Mouse (Mus musculus) urinary bladder, adult 18-20 months (tissue): ENCODE measurements around the gene Slfn3.
"Not testable (repeated sequence)": the region's sequence is repeated elsewhere in the genome, so short reads cannot be mapped to it uniquely, and the experiment has no call there.

Experiments used
- DNase-seq, 2 experiments: peaks; one replicate each; pipeline ENCODE4 v3.0.0; 2022; ENCODE audit warnings: low spot score in 2 of 2, mixed read lengths in 2 of 2

Gene Slfn3

DNA sequence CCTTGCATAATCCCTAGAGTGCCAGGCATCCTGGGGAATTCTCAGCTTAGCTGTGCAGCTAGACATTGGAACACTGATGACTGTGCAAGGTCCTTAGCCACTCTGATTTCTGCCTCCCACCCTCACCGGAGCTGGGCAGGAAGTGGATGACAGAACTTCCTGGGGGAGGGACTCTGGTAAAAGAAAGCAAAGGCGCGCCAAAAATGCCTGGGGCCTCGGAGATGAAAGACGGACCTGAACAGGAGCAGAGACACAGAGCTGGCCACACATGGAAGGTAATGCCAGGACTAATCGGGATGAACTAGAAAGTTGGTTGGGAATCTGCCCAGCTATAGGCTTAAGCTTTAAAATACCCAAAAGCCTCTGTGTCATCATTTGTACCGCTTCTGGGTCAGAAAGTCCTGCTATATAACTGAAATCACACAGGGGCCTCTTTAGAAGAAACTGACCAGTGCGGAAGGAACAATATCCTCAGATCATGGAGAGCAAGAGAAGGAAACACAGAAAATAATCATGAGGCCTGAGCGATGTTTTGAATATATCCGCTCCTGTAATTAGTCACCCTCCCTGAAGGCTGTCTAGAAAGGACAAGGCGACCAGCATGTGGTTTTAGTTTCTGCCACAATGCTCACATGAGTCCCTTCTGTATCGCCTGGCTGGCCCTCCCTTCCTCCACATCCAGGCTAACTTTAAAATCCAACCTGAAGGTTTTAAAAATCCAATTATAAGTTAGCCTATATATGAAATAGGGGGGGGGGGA is at the start of gene Slfn3:
Gene Slfn3, plus strand, starts transcription at position 197 of the 760 bp plus-strand sequence.
- no peak for DNase-seq

DNA sequence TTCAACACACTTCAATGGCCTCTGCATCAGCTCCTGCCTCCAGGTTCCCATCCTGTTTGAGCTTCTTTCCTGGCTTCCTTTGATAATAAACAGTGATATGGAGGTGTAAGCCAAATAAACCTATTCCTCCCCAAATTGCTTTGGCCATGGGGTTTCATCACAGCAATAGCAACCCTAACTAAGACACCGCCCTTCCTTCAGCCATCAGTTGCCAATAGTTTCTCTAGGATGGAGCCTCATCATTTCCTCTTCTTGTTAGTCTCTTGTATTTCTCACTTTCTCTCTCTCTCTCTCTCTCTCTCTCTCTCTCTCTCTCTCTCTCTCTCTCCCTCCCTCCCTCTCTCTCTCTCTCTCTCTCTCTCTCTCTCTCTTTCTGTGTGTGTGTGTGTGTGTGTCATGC is 42.2 kb upstream of the Slfn3 start:
- not testable (repeated sequence) for DNase-seq

DNA sequence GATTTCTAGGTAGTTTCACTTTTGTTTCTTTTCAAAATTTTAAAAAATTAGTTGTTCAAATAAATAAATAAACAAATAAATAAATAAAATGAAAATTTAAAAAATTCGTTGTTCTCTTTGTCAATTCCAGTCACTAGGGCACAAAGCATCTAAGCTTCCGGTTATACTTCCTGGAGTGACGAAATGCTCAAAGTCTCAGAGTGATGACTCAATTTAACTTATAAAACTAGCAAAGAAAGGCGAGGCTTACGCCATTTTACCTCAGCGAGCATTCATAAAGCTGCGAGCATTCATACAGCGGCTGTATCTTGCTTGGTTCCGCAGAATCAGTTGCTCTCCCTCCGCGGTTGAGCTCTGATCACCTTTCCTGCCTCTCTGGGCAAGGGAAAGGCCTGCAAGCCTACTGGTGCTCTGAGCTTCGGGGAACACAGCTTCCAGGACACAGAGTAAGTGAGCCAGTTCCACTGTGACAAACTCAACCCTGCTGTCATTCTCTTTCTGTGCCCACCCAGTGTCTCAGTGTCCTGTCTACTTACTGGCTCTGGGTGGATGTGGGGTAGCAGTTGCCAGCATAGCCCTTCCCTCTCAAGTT is 16.1 kb upstream of the Slfn3 start, which contains the start of gene Slfn4:
Gene Slfn4, plus strand, starts transcription at position 239 of the 592 bp plus-strand sequence.
- no peak for DNase-seq

DNA sequence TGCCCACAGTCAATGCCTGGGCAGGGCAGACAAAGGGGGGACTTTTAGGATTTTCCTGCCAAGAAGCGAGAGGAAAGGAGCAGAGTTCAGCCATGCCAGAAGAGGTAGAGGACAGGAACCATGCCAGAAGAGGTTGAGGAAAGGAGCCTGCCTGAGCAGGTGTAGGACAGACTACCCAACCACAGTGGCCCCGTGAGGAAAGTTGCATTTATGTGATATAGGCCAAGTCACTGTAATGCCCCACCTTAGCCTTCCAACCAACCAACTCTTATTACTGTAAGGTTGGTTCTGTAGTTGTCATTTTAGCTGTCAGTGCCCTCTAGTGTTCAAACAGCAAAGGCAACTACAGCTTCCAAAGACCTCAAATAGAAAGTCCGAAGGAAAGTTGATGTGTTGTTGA is 871 bp downstream of the Slfn3 start:
- no peak for DNase-seq

DNA sequence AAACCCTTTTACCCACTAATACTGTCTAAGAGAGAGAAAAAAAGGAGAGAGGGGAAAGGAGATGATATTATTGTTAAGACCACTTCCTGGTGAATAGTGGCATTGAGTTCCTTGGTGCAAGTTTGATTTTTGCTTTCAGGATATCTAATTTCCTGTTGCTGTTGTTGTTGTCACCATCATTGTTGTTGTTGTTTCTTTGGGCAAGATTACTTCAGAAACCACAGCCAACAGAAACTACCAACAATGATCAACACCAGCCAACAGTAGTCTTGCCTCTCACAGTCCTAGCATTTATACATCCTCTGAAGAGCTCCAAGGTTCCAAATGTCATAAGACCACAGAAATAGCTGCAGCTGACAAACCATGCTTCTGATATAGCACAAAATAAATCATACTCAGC is 13.9 kb downstream of the Slfn3 start:
- DNase-seq, result no peak

DNA sequence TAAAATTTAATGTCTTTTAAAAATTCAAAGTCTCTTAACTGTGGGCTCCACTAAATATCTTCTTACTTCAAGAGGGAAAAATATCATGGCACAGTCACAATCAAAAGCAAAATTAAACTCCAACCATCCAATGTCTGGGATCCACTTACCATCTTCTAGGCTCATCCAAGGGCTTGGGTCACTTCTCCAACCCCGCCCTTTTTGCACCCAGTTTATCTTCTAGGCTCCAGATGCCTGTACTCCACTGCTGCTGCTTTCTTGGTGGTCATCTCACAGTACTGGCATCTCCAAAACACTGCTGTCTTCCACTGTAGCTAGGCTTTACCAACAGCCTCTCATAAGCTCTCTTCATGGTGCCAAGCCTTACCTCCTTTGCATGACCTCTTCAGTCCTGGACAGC is 25.0 kb downstream of the Slfn3 start:
- no peak for DNase-seq

DNA sequence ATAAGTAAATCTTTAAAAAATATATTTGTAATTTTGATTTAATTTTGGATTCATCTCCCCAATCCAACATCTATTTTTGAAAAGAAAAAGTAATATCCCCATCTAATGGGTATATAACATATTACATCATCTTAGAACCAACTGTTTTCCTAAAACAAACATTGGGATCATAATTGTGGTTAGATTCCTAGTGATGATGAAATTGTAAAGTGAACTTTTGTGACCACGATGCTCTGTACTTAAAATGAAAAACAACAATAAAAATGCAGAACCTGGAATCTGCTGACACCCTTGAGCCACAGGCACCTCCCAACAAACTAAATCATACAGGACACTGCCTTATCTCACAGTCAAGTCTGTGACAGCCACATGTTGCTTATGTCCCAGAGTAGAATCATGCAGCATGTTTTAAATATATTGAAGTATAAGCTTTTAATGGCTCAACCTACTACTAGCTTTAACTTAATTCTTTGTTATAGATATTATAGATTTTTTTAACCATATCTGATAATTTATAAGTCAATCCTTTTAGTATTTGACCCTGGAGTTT is 30.3 kb downstream of the Slfn3 start:
- DNase-seq, result no peak

DNA sequence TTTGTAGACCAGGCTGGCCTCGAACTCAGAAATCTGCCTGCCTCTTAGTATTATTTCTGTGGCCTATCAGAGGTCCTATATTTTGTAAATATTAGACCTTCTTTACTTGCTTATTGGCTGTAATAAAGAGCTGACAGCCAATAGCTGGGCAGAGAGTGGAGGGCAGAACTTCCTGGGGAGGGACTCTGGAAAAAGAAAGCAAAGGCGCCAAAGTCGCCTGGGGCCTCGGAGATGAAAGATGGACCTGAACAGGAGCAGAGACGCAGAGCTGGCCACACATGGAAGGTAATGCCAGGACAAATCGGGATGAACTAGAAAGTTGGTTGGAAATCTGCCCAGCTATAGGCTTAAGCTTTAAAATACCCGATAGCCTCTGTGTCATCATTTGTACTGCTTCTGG is 32.2 kb downstream of the Slfn3 start:
- no peak for DNase-seq

DNA sequence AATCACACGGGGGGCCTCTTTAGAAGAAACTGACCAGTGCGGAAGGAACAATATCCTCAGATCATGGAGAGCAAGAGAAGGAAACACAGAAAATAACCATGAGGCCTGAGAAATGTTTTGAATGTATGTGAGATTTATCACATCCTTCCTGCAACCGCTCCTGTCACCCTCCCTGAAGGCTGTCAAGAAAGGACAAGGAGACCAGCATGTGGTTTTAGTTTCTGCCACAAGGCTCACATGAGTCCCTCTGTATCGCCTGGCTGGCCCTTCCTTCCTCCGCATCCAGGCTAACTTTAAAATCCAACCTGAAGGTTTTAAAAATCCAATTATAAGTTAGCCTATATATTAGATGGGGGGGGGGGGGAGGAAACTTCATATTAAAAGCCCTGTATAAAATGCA is 32.7 kb downstream of the Slfn3 start:
- DNase-seq, result not testable (repeated sequence)

DNA sequence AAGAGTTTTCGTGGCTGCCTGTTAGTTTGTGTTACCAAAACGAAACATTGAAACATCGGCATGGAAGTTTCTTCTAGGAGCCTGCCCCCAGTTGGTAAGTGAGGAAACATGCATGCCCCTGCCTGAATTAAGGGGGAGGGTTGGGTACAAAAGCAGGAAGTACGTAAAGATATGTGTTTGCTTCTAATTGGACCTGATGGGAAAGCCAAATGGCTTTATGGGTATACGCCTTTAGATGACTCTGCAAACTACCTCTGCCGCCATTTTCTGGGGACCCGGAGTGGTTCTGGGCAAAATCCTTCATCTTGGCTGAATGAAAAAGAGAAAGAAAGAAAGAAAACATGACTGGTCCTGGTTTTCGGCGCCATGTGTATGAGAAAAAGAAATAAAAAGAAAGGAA is 33.1 kb downstream of the Slfn3 start:
- DNase-seq, result no peak

DNA sequence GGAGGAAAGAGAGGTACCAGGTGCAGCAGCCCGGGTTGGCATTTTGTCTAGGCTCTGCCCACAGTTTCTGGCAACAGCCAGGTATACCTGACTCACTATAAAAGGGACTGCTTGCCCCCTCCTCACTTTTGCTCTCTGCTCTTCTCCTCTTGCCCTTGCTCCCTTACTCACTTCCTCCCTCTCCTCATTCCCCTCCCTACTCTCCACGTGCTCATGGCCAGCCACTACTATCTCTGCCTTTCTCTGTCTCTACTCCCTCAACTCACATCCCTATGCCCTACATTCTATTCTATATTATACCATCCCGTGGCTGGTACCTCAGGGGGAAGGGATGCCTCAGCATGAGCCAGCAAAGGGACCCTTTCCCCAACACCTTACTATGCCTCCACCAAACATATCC is 33.6 kb downstream of the Slfn3 start:
- no peak for DNase-seq

DNA sequence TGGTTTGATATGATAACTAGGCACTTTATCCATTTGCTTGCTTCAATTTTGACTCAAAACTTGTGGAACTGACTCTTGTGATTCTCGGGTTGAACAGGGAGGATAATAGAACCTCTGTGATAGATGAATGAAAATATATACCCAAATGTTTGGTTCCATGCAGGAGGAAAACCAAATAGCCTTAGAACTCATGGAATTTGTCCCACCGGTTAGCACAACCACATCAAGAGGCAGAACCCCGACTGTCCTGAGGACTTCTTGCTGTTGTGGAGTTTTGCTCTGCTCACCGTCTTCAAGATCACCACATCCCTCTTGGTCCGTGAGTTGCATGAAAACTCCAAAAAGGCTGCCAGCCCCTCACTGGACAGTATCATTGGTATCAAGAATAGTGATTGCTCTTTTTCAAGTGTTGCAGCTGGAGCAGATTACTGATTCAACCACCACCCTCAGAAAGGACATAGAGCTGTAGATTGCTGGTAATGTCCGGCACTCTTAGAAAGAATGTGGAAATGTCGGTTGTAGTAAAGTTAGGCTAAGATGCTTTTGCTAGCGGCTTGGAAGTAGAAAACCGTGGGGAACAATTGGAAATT is 34.3 kb downstream of the Slfn3 start:
- DNase-seq, result no peak

DNA sequence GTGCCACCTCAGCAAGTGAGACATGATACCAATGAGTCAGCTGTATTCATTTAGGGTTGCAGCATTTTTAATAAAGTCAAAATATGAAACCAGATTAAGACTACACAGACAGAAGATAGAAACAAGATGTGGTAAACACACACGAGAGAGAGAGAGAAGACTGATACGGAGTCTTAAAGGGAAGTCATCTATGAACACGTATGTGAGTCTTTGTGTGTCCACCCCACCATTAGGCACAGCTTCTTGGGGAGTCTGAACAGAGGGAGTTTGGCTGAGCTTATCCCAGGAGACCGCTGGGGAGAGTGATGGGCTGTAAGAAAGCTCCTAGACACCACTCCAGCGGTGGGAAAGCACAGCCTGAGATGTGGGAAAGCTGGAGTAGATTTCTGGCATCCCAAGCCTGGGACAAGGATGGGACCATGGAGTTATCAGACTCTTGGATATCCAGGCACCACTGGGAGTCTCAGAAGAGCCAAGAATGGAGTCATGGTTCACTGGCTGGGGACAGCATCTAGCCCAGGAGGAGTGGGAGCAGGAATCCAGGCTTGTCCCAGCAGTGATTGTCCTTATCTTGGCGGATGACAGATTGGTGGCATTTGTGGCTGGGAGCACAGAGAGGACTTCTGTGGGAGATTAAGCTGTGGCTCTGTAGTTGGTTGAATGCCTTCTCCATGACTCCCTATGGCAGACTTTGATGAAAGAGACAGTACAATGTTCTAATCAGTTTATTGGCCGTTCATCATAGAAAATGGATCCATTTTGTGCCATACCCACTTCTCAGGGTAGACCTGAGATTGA is 37.0 kb downstream of the Slfn3 start:
- DNase-seq, result no peak

DNA sequence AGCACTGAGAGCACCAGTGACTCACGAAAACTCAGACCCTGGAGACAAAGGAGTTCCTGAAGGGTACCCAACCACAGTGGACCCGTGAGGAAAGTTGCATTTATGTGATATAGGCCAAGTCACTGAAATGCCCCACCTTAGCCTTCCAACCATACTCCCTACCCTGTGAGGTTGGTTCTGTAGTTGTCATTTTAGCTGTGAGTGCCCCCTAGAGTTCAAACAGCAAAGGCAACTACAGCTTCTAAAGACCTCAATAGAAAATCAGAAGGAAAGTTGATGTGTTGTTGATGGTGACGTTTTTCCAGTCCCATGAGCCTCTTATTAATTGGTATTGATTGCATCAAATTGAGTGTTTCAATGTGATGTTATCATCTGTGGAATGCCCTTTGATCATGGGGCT is 39.8 kb downstream of the Slfn3 start:
- no peak for DNase-seq

DNA sequence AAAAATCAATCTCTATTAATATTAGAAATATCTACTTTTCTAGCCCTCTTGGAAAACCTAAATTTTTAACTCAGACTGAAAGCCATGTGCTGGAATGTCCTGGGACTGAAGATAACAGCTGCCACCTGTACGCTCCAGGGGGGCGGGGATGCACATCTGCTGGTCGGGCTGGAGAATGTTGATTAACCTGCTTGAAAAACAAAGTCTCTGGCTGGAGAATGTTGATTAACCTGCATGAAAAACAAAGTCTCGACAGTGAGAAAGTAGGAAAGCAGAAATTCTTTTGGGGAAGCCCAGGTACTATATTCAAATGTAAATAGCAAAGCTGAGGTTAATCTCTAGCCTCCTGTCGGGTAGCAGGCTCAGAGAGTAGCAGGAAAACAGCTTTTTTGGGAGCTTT is 42.5 kb downstream of the Slfn3 start:
- not testable (repeated sequence) for DNase-seq

DNA sequence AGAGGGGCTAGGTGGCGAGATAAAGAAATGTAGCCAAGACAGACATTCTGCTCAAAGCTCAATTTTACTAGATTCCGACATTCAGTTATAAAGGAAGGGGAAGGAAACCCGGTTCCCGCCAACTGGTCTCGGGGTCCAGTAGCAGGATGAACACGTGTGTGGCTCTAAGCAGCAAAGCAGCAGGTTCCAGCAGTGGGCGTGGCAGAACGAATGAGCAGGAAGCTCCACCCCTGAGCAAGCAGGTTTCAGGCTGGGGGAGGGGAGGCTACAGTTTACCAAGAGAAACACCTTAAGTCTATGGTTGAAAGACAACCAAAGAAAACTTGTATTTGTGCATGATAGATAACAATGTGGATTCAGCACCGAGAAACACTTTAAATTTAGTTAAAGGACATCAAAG is 46.3 kb downstream of the Slfn3 start:
- DNase-seq, result not testable (repeated sequence)

DNA sequence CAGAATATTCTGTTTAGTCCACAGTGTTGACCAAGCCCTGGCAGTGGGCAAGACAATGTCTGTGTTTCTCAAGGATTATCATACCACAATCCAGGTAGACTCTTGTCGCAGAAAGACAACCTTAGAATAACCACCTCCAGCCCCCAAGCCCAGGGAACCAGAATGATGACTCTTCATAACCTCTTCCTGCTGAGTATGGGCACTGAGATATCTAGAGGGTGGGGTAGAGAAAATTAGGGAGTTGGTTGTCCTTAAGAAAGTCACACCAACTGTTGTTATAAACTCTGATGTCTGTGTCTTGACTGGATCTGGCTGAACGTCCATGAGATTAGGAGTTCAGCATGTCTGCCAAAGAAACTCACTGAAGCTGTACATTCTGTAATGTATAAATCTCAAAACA is 47.3 kb downstream of the Slfn3 start:
- DNase-seq, result no peak

DNA sequence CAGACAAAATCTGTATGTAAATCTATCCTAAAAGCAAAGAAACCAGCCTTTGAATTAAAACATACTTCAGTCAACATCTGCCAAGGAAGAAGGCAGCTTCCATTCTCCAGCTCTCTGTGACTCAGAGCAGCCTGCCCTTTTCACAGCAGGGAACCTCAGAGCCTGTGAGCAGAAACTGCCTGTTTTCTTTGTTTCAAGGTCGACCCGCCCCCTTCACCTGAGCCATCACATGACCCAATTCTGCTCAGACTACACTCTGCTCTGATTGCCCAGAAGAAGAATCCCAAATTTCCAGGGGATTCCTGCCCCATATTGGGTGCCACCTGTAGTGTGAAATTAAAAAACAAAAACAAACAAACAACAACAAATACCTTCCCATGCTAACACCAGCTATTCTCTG is 48.7 kb downstream of the Slfn3 start:
- DNase-seq, result no peak

DNA sequence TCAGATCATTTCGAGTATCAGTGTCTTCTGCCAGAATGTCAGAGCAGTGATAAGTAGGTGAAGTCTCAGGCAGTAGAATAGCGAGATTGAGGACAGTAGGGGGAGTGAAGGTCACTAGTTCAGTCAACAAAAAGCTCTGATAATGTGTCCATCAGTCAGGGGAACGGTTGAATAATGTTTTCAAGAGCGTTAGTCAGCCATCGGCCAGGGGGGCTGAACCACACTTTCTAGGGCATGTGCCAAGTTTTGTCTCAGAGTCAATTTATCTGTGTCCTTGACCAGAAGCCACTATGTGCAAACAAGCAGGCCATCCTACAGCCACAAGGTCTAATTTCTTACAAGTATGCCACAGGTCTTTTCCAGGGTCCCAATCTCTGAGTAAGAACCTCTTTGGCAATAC is 66.1 kb downstream of the Slfn3 start:
- not testable (repeated sequence) for DNase-seq

DNA sequence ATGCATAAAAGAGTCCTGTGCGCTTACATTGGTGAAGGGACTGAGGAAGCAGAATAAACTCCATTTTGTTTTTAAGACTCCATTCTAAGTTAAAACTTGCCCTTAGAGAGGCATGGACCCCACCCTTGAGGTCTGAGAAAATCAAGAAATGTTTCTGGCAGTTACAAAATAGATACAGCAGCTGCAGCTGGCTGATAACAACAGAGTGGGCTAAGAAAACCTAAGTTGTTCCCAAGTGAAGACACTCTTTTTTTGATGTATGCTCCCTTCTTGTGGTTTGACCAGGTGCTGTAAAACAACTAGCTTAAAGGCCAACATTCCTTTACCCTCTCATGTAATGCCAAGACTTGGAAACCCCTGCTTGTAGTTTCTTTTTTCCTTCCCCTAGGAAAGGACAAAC is 71.5 kb downstream of the Slfn3 start:
- no peak for DNase-seq

DNA sequence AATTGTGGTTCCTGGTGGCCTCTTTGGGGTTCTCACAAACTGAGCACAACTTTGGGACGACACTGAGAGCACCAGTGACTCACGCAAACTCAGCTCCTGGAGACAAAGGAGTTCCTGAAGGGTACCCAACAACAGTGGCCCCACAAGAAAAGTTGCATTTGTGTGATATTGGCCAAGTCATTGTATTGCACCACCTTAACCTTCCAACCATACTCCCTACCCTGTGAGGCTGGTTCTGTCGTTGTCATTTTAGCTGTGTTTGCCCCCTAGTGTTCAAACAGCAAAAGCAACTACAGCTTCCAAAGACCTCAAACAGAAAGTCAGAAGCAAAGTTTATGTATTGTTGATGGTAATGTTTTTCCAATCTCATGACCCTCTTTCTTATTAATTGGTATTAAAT is 72.0 kb downstream of the Slfn3 start:
- DNase-seq, result no peak
